Mouse (Mus musculus) central nervous system, embryonic 18 days (tissue): ENCODE results near the gene Vegfa. TPM values are rescaled to one million over a fixed set of nuclear protein-coding genes. Genes with fewer than 3 reads are reported as not detected.

Experiments used
- polyA plus RNA-seq: library from polyadenylated mRNA; depleted of rRNA; stranded (reverse); fragments of >200 nt; gene quantifications from 2 replicates; pipeline ENCODE4 v1.2.3, GENCODE M21; 2012; rRNA removed

Vegfa gene
- polyA plus RNA-seq: 249 and 260 TPM in 2 replicates

GRCm38 (mm10) chr17:46032257-46032991, at the start of gene Vegfa:
Vegfa (minus strand) TSS chr17:46032369.

Other genes starting within 250 kb of the Vegfa start
- gene Mrps18a, start 78.6 kb upstream of the Vegfa start, polyA plus RNA-seq: 90.2 and 93.1 TPM in 2 replicates
- 67.7 and 69.6 TPM in 2 replicates for gene Rsph9, start 111.8 kb upstream of the Vegfa start, polyA plus RNA-seq
- gene Mad2l1bp, start 121.2 kb upstream of the Vegfa start, polyA plus RNA-seq: 21.1 and 23.4 TPM in 2 replicates
- gene Gtpbp2, start 128.7 kb upstream of the Vegfa start, polyA plus RNA-seq: 198 and 200 TPM in 2 replicates
- gene Polh, start 170.3 kb upstream of the Vegfa start, polyA plus RNA-seq: 9.1 and 9.4 TPM in 2 replicates
- 45.4 and 48.5 TPM in 2 replicates for gene Xpo5, start 170.4 kb upstream of the Vegfa start, polyA plus RNA-seq
- 108 and 110 TPM in 2 replicates for gene Polr1c, start 215.7 kb upstream of the Vegfa start, polyA plus RNA-seq
- gene Yipf3, start 215.7 kb upstream of the Vegfa start, polyA plus RNA-seq: 59.5 and 62.7 TPM in 2 replicates
- 56.8 and 63.4 TPM in 2 replicates for gene Lrrc73, start 221.2 kb upstream of the Vegfa start, polyA plus RNA-seq